Mouse (Mus musculus) retina, embryonic 14.5 days (tissue): ENCODE measurements around the gene Csnk2a1.

ENCODE experiments used
- DNase-seq: peaks from one replicate; pipeline ENCODE4 v3.0.0-alpha.2; 2015; ENCODE audit warnings: low spot score

The Csnk2a1 gene

DNA sequence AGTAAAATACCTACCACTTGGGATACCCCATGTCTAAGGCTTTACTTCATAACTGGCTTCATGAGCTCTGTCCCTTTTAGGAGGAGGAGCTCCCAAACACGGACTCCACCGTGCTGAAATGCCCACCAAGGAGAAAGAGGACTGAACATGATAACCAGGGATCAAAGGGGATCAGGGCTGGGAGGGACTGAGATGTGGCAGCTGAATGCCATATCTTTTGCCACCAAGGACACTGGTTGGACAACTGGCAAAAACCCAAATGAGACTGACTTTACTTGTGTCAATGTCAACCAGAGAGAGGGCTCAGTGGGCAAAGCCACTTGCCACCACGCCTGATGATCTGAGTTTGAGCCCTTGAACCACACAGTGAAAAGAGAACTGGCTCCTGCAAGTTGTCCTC, 98.2 kb downstream of the Csnk2a1 start:
- no peak for DNase-seq

DNA sequence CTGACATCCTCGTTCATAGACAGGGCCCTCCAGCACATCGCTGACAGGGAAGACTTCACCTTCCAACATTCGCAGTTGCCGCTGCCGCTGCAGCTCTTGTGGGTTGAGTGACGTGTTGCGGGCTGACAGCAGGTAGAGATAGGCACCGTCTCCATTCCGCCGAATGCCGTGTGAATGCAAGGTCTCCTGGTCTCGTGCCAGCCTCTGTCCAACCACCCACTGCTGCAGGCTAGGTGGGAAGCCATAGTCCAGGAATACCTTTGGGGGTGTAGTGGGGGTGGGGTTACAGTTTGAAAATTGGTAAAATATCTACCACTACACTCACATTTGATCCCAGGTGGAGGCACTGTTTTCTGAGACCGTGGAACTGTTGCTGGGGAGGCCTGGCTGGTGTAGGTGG, 99.5 kb downstream of the Csnk2a1 start:
- no peak for DNase-seq

GRCm38 (mm10) chr2:152326654-152327053, 100.0 kb downstream of the Csnk2a1 start:
- DNase-seq, result no peak

GRCm38 (mm10) chr2:152327980-152328379, 101.3 kb downstream of the Csnk2a1 start:
- no peak for DNase-seq

DNA sequence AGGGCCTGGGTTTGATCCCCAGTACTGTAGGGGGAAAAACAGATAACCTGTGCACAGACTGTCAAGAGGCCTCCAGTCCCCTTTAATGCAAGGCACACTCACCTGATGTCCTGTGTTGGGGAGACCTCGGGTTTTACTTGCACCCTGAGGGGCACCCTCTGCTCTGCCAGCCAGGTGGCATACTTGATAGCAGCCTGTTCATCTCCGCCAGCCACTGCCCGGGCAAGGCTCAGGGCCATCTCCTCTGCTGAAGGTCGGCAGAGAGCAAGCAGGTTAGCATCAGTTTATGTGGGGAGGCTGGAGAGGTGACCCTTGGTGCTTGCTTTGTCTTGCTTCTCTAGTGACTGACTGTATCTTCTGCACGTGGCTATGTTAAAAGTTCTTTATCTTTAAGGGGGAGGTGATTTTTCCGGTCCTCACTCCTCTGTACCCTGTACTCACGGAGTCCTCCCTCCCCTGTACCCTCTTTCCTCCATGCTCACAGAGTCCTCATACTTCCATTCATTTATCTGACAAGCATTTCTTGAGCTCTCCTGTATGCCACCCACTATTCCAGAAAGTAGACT, 104.3 kb downstream of the Csnk2a1 start:
- DNase-seq, result no peak
